Mouse (Mus musculus) heart, embryonic 14.5 days (tissue): ENCODE results near the gene Slc6a19. TPM values are rescaled to one million over a fixed set of nuclear protein-coding genes. Genes with fewer than 3 reads are reported as not detected.

ENCODE experiments used
- ATAC-seq: fragments of 200-750 bp; cut with Nextera tagmentation; 2 replicates; pipeline ENCODE4 v1.8.0; 2017; ENCODE audit warnings: low read depth, moderate TSS enrichment; ENCODE audit not compliant: insufficient number of reproducible peaks, insufficient read depth, low FRiP score
- H3K27ac ChIP-seq, 2 experiments: fragments of 200-500 bp in 1 of 2; fragments of 300-500 bp in 1 of 2; sonication (generic) in 1 of 2; replicated peaks in 1 of 2; 2 replicates each; pipeline ENCODE4 v1.5.1; 2012 to 2014; ENCODE audit warnings: low read depth in 2 of 2, low read length in 2 of 2, control low read depth in 1 of 2, mild to moderate bottlenecking in 1 of 2, mixed read lengths in 1 of 2; ENCODE audit not compliant: control insufficient read depth in 1 of 2, insufficient read depth in 1 of 2
- H3K27me3 ChIP-seq: fragments of 300-500 bp; sonication (generic); 2 replicates; pipeline ENCODE4 v1.6.1; 2014; ENCODE audit warnings: mild to moderate bottlenecking, low read length, control low read depth; ENCODE audit not compliant: control insufficient read depth, insufficient read depth
- H3K36me3 ChIP-seq: fragments of 300-500 bp; sonication (generic); 2 replicates; pipeline ENCODE4 v1.6.1; 2014; ENCODE audit warnings: mild to moderate bottlenecking, control low read depth, low read length, mixed read lengths; ENCODE audit not compliant: control insufficient read depth, insufficient read depth
- H3K4me1 ChIP-seq, 2 experiments: fragments of 200-500 bp in 1 of 2; fragments of 300-500 bp in 1 of 2; sonication (generic) in 1 of 2; 2 replicates each; pipeline ENCODE4 v1.6.1; 2012 to 2014; ENCODE audit warnings: low read length in 2 of 2, control low read depth in 1 of 2, mixed read lengths in 1 of 2; ENCODE audit not compliant: control insufficient read depth in 2 of 2, insufficient read depth in 2 of 2
- H3K4me2 ChIP-seq: fragments of 300-500 bp; sonication (generic); 2 replicates; pipeline ENCODE4 v1.6.1; 2014; ENCODE audit warnings: mild to moderate bottlenecking, low read length
- H3K4me3 ChIP-seq, 2 experiments: fragments of 200-500 bp in 1 of 2; fragments of 300-500 bp in 1 of 2; sonication (generic) in 1 of 2; 2 replicates each; pipeline ENCODE4 v1.5.1; 2012 to 2014; ENCODE audit warnings: low read length in 2 of 2, mild to moderate bottlenecking in 2 of 2, control low read depth in 1 of 2, low read depth in 1 of 2, moderate library complexity in 1 of 2; ENCODE audit not compliant: control insufficient read depth in 1 of 2, insufficient read depth in 1 of 2
- H3K9ac ChIP-seq: fragments of 300-500 bp; sonication (generic); 2 replicates; pipeline ENCODE4 v1.6.1; 2014; ENCODE audit warnings: mild to moderate bottlenecking, low read length
- H3K9me3 ChIP-seq: fragments of 300-500 bp; sonication (generic); 2 replicates; pipeline ENCODE4 v1.6.1; 2016; ENCODE audit warnings: low read length, control low read depth; ENCODE audit not compliant: control insufficient read depth
- WGBS: fragments of 180-500 bp; shearing (Covaris S2); extraction: QIAGEN DNeasy Blood & Tissue Kit; methylation state at CpG from one replicate; pipeline ENCODE4 v1.1.7; 2014; 5-methylcytosine and 5-hydroxymethylcytosine counted together
- polyA plus RNA-seq: library from polyadenylated mRNA; unstranded; fragments of >200 nt; fragmentation: Nextera tagmentation; extraction: Ambion mirVana; gene quantifications from 2 replicates; pipeline ENCODE4 v1.2.1, GENCODE M21; 2014

Gene Slc6a19
- polyA plus RNA-seq, 1 experiment from 2014 or later: not detected

DNA sequence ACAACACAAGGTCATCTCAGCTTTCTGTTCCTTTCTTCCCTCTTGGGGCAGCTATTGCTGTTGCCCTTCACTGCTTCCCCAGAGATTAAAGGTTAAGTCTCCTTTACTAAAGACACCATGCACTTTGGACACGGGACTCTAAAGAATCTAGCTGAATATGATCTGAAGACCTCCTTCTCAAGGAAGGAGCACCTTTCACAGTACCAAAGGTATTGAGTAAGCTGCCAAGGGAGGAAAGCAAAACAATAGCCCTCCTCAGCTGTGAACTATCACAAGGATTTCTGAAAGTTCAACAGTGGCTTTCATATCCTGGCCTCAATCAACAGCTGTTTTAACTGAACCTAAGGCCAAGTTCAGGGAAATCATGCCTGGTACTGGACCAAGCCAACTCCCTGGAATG lies 20.3 kb downstream of the Slc6a19 start:
- Histone ChIP-seq H3K9me3 (no peaks in the 10 kb centered on the region), H3K4me2 (no peak overlapping the region), H3K36me3 (no peaks in the 10 kb centered on the region), H3K27me3 (no peaks in the 10 kb centered on the region), H3K27ac (no peak overlapping the region), H3K4me1 (no peaks in the 10 kb centered on the region), H3K4me3 (no peak overlapping the region), H3K9ac (no peak overlapping the region)
- 84% methylated on average over 1 of the region's 1 CpGs for WGBS
- no peak for ATAC-seq

GRCm38 (mm10) chr13:73683682-73684081 lies 21.0 kb downstream of the Slc6a19 start:
- WGBS: 66% methylated on average over 11 of the region's 11 CpGs
- Histone ChIP-seq H3K4me2 (no peak overlapping the region), H3K27me3 (no peaks in the 10 kb centered on the region), H3K9ac (no peak overlapping the region), H3K27ac (no peak overlapping the region), H3K4me3 (no peak overlapping the region), H3K36me3 (no peaks in the 10 kb centered on the region), H3K9me3 (no peaks in the 10 kb centered on the region), H3K4me1 (no peaks in the 10 kb centered on the region)
- no peak for ATAC-seq

- Histone ChIP-seq H3K27ac (no peak overlapping the region), H3K9ac (no peak overlapping the region), H3K4me2 (no peak overlapping the region), H3K27me3 (no peaks in the 10 kb centered on the region), H3K4me1 (no peaks in the 10 kb centered on the region), H3K36me3 (no peaks in the 10 kb centered on the region), H3K9me3 (no peaks in the 10 kb centered on the region), H3K4me3 (no peak overlapping the region)
- 83% methylated on average over 2 of the region's 2 CpGs for WGBS
- ATAC-seq: no peak
These were observed 22.4 kb downstream of the Slc6a19 start for GRCm38 (mm10) chr13:73682226-73682625.

- WGBS: 20% methylated on average over 1 of the region's 1 CpGs
- Histone ChIP-seq H3K9me3 (no peaks in the 10 kb centered on the region), H3K4me1 (no peaks in the 10 kb centered on the region), H3K27ac (no peak overlapping the region), H3K9ac (no peak overlapping the region), H3K27me3 (no peaks in the 10 kb centered on the region), H3K4me2 (no peak overlapping the region), H3K4me3 (no peak overlapping the region), H3K36me3 (no peaks in the 10 kb centered on the region)
- ATAC-seq: no peak
These were observed 24.3 kb downstream of the Slc6a19 start for GRCm38 (mm10) chr13:73680394-73680793.

DNA sequence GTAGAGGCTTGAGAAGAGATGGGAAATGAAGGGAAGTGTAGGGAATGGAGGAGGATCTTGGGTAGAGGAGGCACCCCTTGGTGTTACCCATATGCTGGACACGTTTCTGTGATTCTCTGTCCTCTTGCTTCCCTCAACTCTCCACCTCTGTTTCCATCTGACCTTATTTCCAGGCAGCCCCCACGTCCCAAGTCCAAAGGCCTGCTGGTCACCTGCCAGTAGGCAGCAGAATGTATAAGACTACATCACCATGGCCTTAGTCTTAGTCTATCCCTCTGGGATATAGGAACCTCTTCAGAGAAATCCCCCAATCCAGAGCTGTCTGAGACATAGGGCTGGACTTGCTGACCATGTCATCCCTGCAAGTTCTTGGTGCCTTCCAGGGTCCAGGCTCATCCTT lies 25.4 kb downstream of the Slc6a19 start:
- H3K4me2 ChIP-seq: no peak overlapping the region
- H3K27me3 ChIP-seq: no peaks in the 10 kb centered on the region
- H3K36me3 ChIP-seq: no peaks in the 10 kb centered on the region
- H3K9ac ChIP-seq: no peak overlapping the region
- no peaks in the 10 kb centered on the region for H3K4me1 ChIP-seq
- H3K27ac ChIP-seq: no peak overlapping the region
- ATAC-seq: no peak
- H3K9me3 ChIP-seq: no peaks in the 10 kb centered on the region
- 48% methylated on average over 2 of the region's 2 CpGs for WGBS
- no peak overlapping the region for H3K4me3 ChIP-seq

DNA sequence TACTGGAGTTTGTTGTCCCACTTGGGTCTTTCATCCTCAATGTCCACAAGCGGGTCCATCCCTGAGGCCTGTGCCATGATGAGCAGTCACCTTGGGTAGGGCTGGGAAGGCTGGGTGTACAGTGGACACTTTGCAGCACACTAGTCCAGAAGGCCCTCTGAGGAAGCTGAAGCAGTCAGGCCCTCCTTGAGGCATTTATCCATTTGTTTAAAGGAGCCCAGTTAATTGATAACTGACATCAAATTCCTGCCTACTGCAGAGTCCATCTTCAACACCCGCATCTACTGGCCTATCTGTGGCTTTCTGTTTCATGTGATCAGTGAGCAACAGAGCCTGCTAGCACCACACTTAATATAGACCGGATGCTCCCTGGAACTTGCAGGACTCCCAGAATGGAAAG lies 26.8 kb downstream of the Slc6a19 start, which contains the start of gene Slc6a18:
TSS of gene Slc6a18 (minus strand) at position 171 of the 400 bp plus-strand sequence.
- no peaks in the 10 kb centered on the region for H3K36me3 ChIP-seq
- no peaks in the 10 kb centered on the region for H3K27me3 ChIP-seq
- ATAC-seq: no peak
- H3K4me3 ChIP-seq: no peak within 1 kb of the TSS
- H3K9me3 ChIP-seq: no peaks in the 10 kb centered on the region
- no peak within 1 kb of the TSS for H3K27ac ChIP-seq
- WGBS: 58% methylated on average over 3 of the region's 3 CpGs
- no peaks in the 10 kb centered on the region for H3K4me1 ChIP-seq
- H3K4me2 ChIP-seq: no peak within 1 kb of the TSS
- no peak within 1 kb of the TSS for H3K9ac ChIP-seq

GRCm38 (mm10) chr13:73675161-73675560 lies 29.5 kb downstream of the Slc6a19 start:
- Histone ChIP-seq H3K27ac (no peak overlapping the region), H3K4me2 (no peak overlapping the region), H3K4me3 (no peak overlapping the region), H3K36me3 (no peaks in the 10 kb centered on the region), H3K4me1 (no peaks in the 10 kb centered on the region), H3K9me3 (no peaks in the 10 kb centered on the region), H3K9ac (no peak overlapping the region), H3K27me3 (no peaks in the 10 kb centered on the region)
- 86% methylated on average over 7 of the region's 7 CpGs for WGBS
- no peak for ATAC-seq

DNA sequence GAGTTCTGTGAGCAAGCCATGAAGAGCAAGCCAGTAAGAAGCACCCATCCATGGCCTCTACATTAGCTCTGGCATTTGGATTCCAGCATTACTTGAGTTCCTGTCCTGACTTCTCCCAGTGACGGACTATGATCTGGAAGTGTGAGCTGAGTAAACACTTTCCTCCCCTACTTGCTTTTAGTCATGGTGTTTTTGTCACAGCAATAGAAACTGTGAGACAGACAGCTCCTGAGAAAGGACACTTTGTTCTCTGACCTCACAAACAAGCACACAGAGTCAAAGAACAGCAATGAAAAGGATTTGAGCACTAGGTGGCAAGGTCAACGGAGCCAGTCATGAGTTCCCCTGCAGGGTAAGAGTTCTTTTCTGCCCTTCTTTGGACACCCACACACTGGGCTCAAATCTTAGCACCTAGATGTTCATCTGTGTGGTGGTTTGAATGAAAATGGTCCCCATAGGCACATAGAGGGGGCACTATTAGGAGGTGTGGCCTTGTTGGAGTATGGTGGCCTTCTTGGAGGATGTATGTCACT lies 44.4 kb downstream of the Slc6a19 start:
- Histone ChIP-seq H3K4me2 (no peak overlapping the region), H3K4me1 (no peaks in the 10 kb centered on the region), H3K4me3 (no peak overlapping the region), H3K27ac (no peak overlapping the region), H3K9me3 (no peaks in the 10 kb centered on the region), H3K27me3 (no peaks in the 10 kb centered on the region), H3K36me3 (no peaks in the 10 kb centered on the region), H3K9ac (no peak overlapping the region)
- ATAC-seq: no peak
- WGBS: 71% methylated on average over 2 of the region's 2 CpGs
